Mouse (Mus musculus) limb, embryonic 11.5 days (tissue): ENCODE data around the gene Emcn. TPM values are rescaled to one million over a fixed set of nuclear protein-coding genes. Genes with fewer than 3 reads are reported as not detected.

Source experiments
- ATAC-seq: fragments of 200-750 bp; cut with Nextera tagmentation; 2 replicates; pipeline ENCODE4 v1.8.0; 2017; ENCODE audit warnings: low read depth; ENCODE audit not compliant: insufficient number of reproducible peaks, low FRiP score, low TSS enrichment
- DNase-seq: peaks from one replicate; pipeline ENCODE4 v3.0.0-alpha.2; 2015; ENCODE audit warnings: low spot score
- H3K27ac ChIP-seq: fragments of 300-500 bp; sonication (generic); replicated peaks from 2 replicates; pipeline ENCODE4 v1.5.1; 2014; ENCODE audit warnings: low read depth, mild to moderate bottlenecking, low read length
- H3K27me3 ChIP-seq: fragments of 300-500 bp; sonication (generic); 2 replicates; pipeline ENCODE4 v1.6.1; 2014; ENCODE audit warnings: mild to moderate bottlenecking, low read length, mixed read lengths; ENCODE audit not compliant: control insufficient read depth, insufficient read depth
- H3K36me3 ChIP-seq: fragments of 300-500 bp; sonication (generic); 2 replicates; pipeline ENCODE4 v1.6.1; 2014; ENCODE audit warnings: mild to moderate bottlenecking, low read length, moderate library complexity, mixed read lengths; ENCODE audit not compliant: control insufficient read depth, insufficient read depth
- H3K4me1 ChIP-seq: fragments of 300-500 bp; sonication (generic); 2 replicates; pipeline ENCODE4 v1.6.1; 2014; ENCODE audit warnings: low read length, mixed read lengths; ENCODE audit not compliant: control insufficient read depth, insufficient read depth
- H3K4me2 ChIP-seq: fragments of 300-500 bp; sonication (generic); 2 replicates; pipeline ENCODE4 v1.6.1; 2014; ENCODE audit warnings: low read depth, mild to moderate bottlenecking, moderate library complexity; ENCODE audit not compliant: severe bottlenecking
- H3K4me3 ChIP-seq: fragments of 300-500 bp; sonication (generic); 2 replicates; pipeline ENCODE4 v1.5.1; 2014; ENCODE audit warnings: low read depth, low read length
- H3K9ac ChIP-seq: fragments of 300-500 bp; sonication (generic); 2 replicates; pipeline ENCODE4 v1.6.1; 2014; ENCODE audit warnings: mild to moderate bottlenecking, low read length
- H3K9me3 ChIP-seq: fragments of 300-500 bp; sonication (generic); 2 replicates; pipeline ENCODE4 v1.6.1; 2016; ENCODE audit warnings: low read length; ENCODE audit not compliant: control insufficient read depth
- WGBS: fragments of 180-500 bp; shearing (Covaris S2); extraction: QIAGEN DNeasy Blood & Tissue Kit; methylation state at CpG from one replicate; pipeline ENCODE4 v1.1.7; 2014; 5-methylcytosine and 5-hydroxymethylcytosine counted together
- polyA plus RNA-seq: library from polyadenylated mRNA; unstranded; fragments of >200 nt; fragmentation: Nextera tagmentation; extraction: Ambion mirVana; gene quantifications from 2 replicates; pipeline ENCODE4 v1.2.1, GENCODE M21; 2014

Gene Emcn
- polyA plus RNA-seq, 1 experiment from 2014 or later: 28.6 TPM

DNA sequence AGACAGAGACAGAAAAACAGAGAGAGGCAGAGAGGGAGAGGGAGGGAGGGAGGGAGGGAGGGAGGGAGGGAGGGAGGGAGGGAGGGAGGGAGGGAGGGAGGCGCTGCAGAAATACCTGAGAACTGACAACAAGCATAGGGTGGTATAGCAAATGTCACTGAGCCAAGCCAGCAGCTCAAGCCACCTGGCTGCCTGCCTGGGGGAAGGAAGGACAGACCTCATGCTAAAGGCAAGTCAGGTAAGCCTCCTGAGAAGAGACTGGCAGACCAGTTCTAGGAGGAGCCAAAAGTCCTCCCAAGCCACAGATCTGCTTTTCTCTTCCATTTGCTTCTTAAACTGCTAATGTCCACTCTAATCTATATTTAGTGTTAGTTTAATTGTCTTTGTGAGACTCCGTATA, 22.5 kb upstream of the Emcn start:
- H3K36me3 ChIP-seq: no peaks in the 10 kb centered on the region
- 92% methylated on average over 1 of the region's 2 CpGs for WGBS
- no peak overlapping the region for H3K27ac ChIP-seq
- H3K4me2 ChIP-seq: no peak overlapping the region
- ATAC-seq (no peak), DNase-seq (no peak)
- H3K9ac ChIP-seq: no peak overlapping the region
- H3K4me3 ChIP-seq: no peak overlapping the region
- H3K27me3 ChIP-seq: no peaks in the 10 kb centered on the region
- H3K9me3 ChIP-seq: no peaks in the 10 kb centered on the region
- no peaks in the 10 kb centered on the region for H3K4me1 ChIP-seq

DNA sequence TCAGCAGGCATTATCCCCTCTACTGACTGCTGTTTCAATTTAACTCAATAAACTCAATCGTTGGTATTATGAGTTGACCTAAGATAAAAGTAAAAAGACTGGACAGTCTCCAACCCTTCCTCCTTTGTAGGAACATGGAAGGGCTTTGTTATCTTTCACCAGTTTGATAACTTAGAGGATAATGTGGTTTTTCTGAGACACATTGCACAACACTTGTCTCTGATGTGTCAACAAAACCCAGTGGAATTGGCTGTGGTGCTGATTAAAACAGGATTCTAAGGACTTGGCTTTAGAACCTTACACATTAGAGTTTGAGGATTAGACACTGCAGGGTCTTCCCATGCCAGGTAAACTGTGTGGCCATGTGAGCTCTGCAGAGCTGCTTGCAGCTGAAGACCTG, 20.9 kb upstream of the Emcn start:
- no peak overlapping the region for H3K4me2 ChIP-seq
- no peaks in the 10 kb centered on the region for H3K9me3 ChIP-seq
- no peaks in the 10 kb centered on the region for H3K4me1 ChIP-seq
- 67% methylated on average over 1 of the region's 1 CpGs for WGBS
- ATAC-seq (no peak), DNase-seq (no peak)
- H3K36me3 ChIP-seq: no peaks in the 10 kb centered on the region
- no peaks in the 10 kb centered on the region for H3K27me3 ChIP-seq
- H3K27ac ChIP-seq: no peak overlapping the region
- H3K9ac ChIP-seq: no peak overlapping the region
- no peak overlapping the region for H3K4me3 ChIP-seq

DNA sequence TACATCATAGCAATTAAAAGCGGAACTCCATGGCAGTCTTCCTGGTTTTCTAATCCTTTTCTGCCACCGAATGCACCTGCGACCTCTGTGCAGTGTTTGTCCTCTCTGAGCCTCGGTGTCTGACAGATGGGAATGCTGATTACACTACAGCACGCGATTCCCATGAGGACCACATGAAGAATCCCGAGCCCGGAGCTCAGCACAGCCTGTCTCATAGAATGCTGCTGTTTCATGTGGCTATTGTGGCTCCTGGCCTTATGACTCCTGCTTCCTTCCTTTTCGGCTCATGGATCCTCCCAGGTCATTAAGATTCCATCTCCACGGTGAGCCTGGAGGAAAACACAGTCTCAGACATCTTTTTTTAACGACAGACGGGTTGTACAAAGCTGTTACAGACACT, 18.6 kb upstream of the Emcn start:
- no peak overlapping the region for H3K27ac ChIP-seq
- no peaks in the 10 kb centered on the region for H3K27me3 ChIP-seq
- ATAC-seq: no peak
- no peaks in the 10 kb centered on the region for H3K36me3 ChIP-seq
- DNase-seq: no peak
- no peaks in the 10 kb centered on the region for H3K9me3 ChIP-seq
- no peak overlapping the region for H3K9ac ChIP-seq
- no peaks in the 10 kb centered on the region for H3K4me1 ChIP-seq
- 78% methylated on average over 12 of the region's 12 CpGs for WGBS
- no peak overlapping the region for H3K4me2 ChIP-seq
- no peak overlapping the region for H3K4me3 ChIP-seq

DNA sequence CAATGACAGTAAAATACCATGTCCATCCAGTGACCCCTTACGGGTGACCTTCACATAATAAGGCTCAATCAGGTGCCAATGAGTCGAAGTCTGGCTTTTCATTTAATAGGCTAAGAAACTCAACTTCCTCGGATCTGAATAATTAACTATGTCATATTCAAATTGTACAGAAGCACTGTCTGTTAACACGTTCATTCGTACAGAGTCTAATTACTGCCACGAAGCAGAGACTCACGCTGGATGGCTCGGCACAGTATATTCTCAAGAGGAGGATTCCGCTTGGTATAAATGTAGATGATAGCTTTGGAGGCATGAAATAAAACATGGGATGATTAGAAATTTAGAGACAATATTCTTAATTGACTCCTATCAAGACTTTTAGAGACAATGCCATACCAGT, 11.0 kb upstream of the Emcn start:
- no peak for DNase-seq
- H3K4me2 ChIP-seq: no peak overlapping the region
- H3K27ac ChIP-seq: no peak overlapping the region
- H3K9ac ChIP-seq: no peak overlapping the region
- no peaks in the 10 kb centered on the region for H3K36me3 ChIP-seq
- no peak for ATAC-seq
- H3K4me3 ChIP-seq: no peak overlapping the region
- WGBS: 78% methylated on average over 9 of the region's 9 CpGs
- no peaks in the 10 kb centered on the region for H3K4me1 ChIP-seq
- no peaks in the 10 kb centered on the region for H3K9me3 ChIP-seq
- H3K27me3 ChIP-seq: no peaks in the 10 kb centered on the region

DNA sequence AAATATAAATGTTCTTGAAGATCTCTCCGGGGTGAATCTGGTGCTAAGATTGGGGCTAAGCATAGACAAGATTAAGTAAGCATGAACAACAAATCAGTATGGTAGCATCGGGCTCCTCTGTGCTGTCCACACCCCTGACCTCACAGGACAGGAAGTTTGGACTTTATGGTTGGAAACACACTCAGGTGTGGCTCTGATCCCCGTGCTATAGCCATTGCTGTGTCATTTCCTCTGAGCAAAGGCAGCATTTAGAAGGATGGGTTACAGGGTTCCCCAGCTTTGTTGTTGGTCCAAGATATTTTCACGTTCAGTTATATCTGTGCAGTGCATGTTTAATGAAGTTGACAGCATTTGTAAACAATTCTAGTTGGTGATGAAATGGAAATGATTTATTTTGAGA, 9.9 kb upstream of the Emcn start:
- ATAC-seq (no peak), DNase-seq (no peak)
- Histone ChIP-seq H3K9me3 (no peaks in the 10 kb centered on the region), H3K4me2 (no peak overlapping the region), H3K4me1 (no peaks in the 10 kb centered on the region), H3K36me3 (no peaks in the 10 kb centered on the region), H3K9ac (no peak overlapping the region), H3K4me3 (no peak overlapping the region), H3K27ac (no peak overlapping the region), H3K27me3 (no peaks in the 10 kb centered on the region)
- WGBS: 54% methylated on average over 4 of the region's 4 CpGs

DNA sequence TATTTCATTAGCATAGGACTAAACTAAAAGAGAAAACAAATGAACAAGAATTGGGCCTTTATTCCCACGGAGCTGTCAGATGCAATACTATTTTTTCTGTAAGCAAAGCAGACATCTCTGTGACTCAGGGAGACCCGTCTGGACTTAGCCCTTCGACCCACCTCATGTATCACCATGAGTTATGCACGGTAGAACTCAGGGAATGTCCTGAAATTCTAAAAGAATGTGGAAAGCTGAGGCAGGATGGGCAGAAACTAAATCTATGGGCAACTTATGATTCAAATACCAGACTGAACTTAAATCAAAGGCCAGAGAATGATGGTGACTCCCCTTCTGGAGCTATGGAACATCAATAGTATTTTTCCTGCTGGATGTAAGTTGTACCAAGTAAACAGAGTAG, 8.3 kb upstream of the Emcn start:
- H3K4me2 ChIP-seq: no peak overlapping the region
- H3K4me3 ChIP-seq: no peak overlapping the region
- H3K36me3 ChIP-seq: no peaks in the 10 kb centered on the region
- ATAC-seq: no peak
- WGBS: 85% methylated on average over 4 of the region's 4 CpGs
- no peak overlapping the region for H3K9ac ChIP-seq
- no peaks in the 10 kb centered on the region for H3K4me1 ChIP-seq
- H3K9me3 ChIP-seq: no peaks in the 10 kb centered on the region
- no peaks in the 10 kb centered on the region for H3K27me3 ChIP-seq
- H3K27ac ChIP-seq: no peak overlapping the region
- no peak for DNase-seq

DNA sequence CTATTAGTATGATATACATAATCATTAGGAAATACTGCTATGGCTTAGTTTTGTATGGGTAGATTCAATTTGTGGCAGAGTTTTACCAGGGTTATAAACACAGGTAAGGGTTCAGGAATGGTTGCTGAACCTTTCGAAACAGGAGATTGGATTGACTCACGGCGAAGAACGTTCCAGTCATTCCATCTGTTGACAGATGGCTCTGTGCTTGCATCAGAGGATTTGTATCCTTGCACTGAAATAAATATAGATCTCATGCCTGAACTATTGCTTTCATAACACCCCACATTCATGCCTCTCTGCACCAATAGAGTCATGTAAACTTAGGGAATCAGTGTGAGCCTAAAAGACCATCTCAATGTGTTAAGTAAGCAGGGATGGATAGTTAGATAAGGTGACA, 4.9 kb upstream of the Emcn start:
- Histone ChIP-seq H3K4me1 (no peaks in the 10 kb centered on the region), H3K4me3 (no peak overlapping the region), H3K27ac (no peak overlapping the region), H3K4me2 (no peak overlapping the region), H3K9ac (no peak overlapping the region), H3K36me3 (no peaks in the 10 kb centered on the region), H3K9me3 (no peaks in the 10 kb centered on the region), H3K27me3 (no peaks in the 10 kb centered on the region)
- ATAC-seq (no peak), DNase-seq (no peak)
- 96% methylated on average over 4 of the region's 4 CpGs for WGBS

DNA sequence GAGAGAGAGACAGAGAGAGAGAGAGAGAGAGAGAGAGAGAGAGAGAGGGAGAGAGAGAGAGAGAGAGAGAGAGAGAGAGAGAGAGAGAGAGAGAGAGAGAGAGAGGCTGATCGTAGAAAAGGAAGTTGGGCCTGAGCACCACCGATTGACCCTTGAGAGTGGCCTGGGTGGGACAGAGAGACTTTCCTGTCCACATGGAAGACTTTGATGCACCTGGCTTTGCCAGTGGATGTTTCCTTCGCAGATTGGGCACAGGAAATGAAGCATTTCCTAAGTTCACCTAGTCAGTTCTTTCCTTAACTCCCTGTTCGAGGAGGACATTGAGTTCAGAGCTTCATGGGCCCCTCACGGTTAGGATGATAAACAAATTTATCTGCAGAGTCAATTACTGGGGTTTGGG, 2.6 kb downstream of the Emcn start:
- no peak for ATAC-seq
- 76% methylated on average over 5 of the region's 5 CpGs for WGBS

DNA sequence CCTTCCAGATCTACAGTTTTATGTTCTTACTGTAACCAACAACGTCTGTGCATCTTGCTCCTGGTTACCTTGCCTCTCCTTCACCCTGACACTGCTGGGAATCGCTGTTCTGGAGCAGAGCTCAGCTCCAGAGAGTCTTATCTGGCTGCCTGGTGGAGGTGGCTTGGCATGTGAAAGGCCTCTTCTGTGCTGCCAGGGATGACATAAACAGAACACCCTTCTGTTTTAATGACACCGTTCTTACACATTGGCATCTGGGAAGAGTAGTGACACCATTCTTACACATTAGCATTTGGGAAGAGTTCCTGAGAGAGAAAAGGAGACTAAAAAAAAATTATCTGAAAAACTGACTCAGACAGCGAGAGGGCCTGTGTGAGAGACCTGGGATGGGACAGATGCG, 11.0 kb downstream of the Emcn start:
- Histone ChIP-seq H3K9me3 (no peaks in the 10 kb centered on the region), H3K9ac (no peak overlapping the region), H3K4me1 (no peaks in the 10 kb centered on the region), H3K4me2 (no peak overlapping the region), H3K27me3 (no peaks in the 10 kb centered on the region), H3K27ac (no peak overlapping the region), H3K4me3 (no peak overlapping the region), H3K36me3 (no peaks in the 10 kb centered on the region)
- 79% methylated on average over 5 of the region's 5 CpGs for whole genome bisulfite sequencing
- no peak for DNase-seq
- no peak for ATAC-seq

More for the DNA sequence above, 2.6 kb downstream of the Emcn start:
- H3K4me1 ChIP-seq: no peaks in the 10 kb centered on the region
- no peak overlapping the region for H3K4me2 ChIP-seq
- no peak overlapping the region for H3K9ac ChIP-seq
- H3K9me3 ChIP-seq: no peaks in the 10 kb centered on the region
- no peak overlapping the region for H3K27ac ChIP-seq
- H3K4me3 ChIP-seq: no peak overlapping the region
- no peaks in the 10 kb centered on the region for H3K27me3 ChIP-seq
- no peak for DNase-seq
- no peaks in the 10 kb centered on the region for H3K36me3 ChIP-seq
